Mouse (Mus musculus): Measurements from ENCODE around the gene Krt88. TPM values are rescaled to one million over a fixed set of nuclear protein-coding genes. Genes with fewer than 3 reads are reported as not detected.

Krt88 gene
- polyA plus RNA-seq, 1 experiment from 2014 or later = not detected

Other genes starting within 250 kb of the Krt88 start
- 4.4 and 4.8 TPM in 2 replicates for gene Grasp, start 223.6 kb upstream of the Krt88 start, polyA plus RNA-seq (2015; fragmentation: Nextera tagmentation; extraction: Ambion mirVana)
- 6.4 and 7.6 TPM in 2 replicates for gene Nr4a1, start 193.5 kb upstream of the Krt88 start, polyA plus RNA-seq (2015; fragmentation: Nextera tagmentation; extraction: Ambion mirVana)
- gene Atg101, start 163.5 kb upstream of the Krt88 start, polyA plus RNA-seq (2015; fragmentation: Nextera tagmentation; extraction: Ambion mirVana) = 77.9 and 84.7 TPM in 2 replicates
- gene 6030408B16Rik, start 154.5 kb upstream of the Krt88 start, polyA plus RNA-seq (2015; fragmentation: Nextera tagmentation; extraction: Ambion mirVana) = 0.43 and 0.60 TPM in 2 replicates
- 0.08 and 0.11 TPM in 2 replicates for gene Krt80, start 77.6 kb upstream of the Krt88 start, polyA plus RNA-seq (2015; fragmentation: Nextera tagmentation; extraction: Ambion mirVana)
- 0.39 and 0.94 TPM in 2 replicates for gene Krt7, start 36.7 kb upstream of the Krt88 start, polyA plus RNA-seq (2015; fragmentation: Nextera tagmentation; extraction: Ambion mirVana)
- 0.31 and 0.33 TPM in 2 replicates for gene Krt87, start 8.9 kb upstream of the Krt88 start, polyA plus RNA-seq (2015; fragmentation: Nextera tagmentation; extraction: Ambion mirVana)
- not detected in 2 replicates for gene Krt81, start 16.0 kb downstream of the Krt88 start, polyA plus RNA-seq (2015; fragmentation: Nextera tagmentation; extraction: Ambion mirVana)
- 0.14 and 0.15 TPM in 2 replicates for gene Krt86, start 25.7 kb downstream of the Krt88 start, polyA plus RNA-seq (2015; fragmentation: Nextera tagmentation; extraction: Ambion mirVana)
- gene Krt83, start 43.8 kb downstream of the Krt88 start, polyA plus RNA-seq (2015; fragmentation: Nextera tagmentation; extraction: Ambion mirVana) = not detected in 2 replicates
- not detected in 2 replicates for gene Gm49425, start 69.5 kb downstream of the Krt88 start, polyA plus RNA-seq (2015; fragmentation: Nextera tagmentation; extraction: Ambion mirVana)
- not detected in 2 replicates for gene Krt84, start 85.1 kb downstream of the Krt88 start, polyA plus RNA-seq (2015; fragmentation: Nextera tagmentation; extraction: Ambion mirVana)
- not detected in 2 replicates for gene Krt82, start 102.9 kb downstream of the Krt88 start, polyA plus RNA-seq (2015; fragmentation: Nextera tagmentation; extraction: Ambion mirVana)
- 0.17 TPM in 1 of 2 replicates, not detected in the other for gene Krt90, start 115.2 kb downstream of the Krt88 start, polyA plus RNA-seq (2015; fragmentation: Nextera tagmentation; extraction: Ambion mirVana)
- 0.07 and 0.08 TPM in 2 replicates for gene Krt75, start 126.2 kb downstream of the Krt88 start, polyA plus RNA-seq (2015; fragmentation: Nextera tagmentation; extraction: Ambion mirVana)
- gene Gm5414, start 180.4 kb downstream of the Krt88 start, polyA plus RNA-seq (2015; fragmentation: Nextera tagmentation; extraction: Ambion mirVana) = not detected in 2 replicates
- not detected in 2 replicates for gene Gm5478, start 199.6 kb downstream of the Krt88 start, polyA plus RNA-seq (2015; fragmentation: Nextera tagmentation; extraction: Ambion mirVana)
- not detected in 2 replicates for gene Krt6b, start 232.5 kb downstream of the Krt88 start, polyA plus RNA-seq (2015; fragmentation: Nextera tagmentation; extraction: Ambion mirVana)
- gene Krt6a, start 246.6 kb downstream of the Krt88 start, polyA plus RNA-seq (2015; fragmentation: Nextera tagmentation; extraction: Ambion mirVana) = 0.12 TPM in 1 of 2 replicates, not detected in the other

All from neural tube, embryonic 13.5 days (tissue).